Mouse (Mus musculus): ENCODE results near the gene Rapgef6.

GRCm38 (mm10) chr11:54533834-54534233 is 11.2 kb downstream of the Rapgef6 start:
- TF ChIP-seq CTCF (IDR thresholded peaks at IDR 0.05; ENCODE audit: low read depth, low read length): no peak
- TF ChIP-seq POLR2A (IDR thresholded peaks at IDR 0.05; ENCODE audit: insufficient read depth, low read length): no peak
- no peak for TF ChIP-seq EP300 (IDR thresholded peaks at IDR 0.05; ENCODE audit: insufficient read depth, low read depth, low read length)

All from ES-Bruce4 (cell line).